Mouse (Mus musculus) MEL (cell line): ENCODE data around the gene Anapc10.

Experiments
- BHLHE40 ChIP-seq: IDR thresholded peaks from 2 replicates; pipeline ENCODE4 v1.6.1; 2012; ENCODE audit warnings: low read depth, mild to moderate bottlenecking, inconsistent platforms, low read length, improper control_type of control experiment, borderline replicate concordance
- CHD1 ChIP-seq: IDR thresholded peaks from 2 replicates; pipeline ENCODE4 v1.6.1; 2012; ENCODE audit warnings: low read depth, mild to moderate bottlenecking, inconsistent platforms, low read length, improper control_type of control experiment
- CTCF ChIP-seq, 3 experiments: IDR thresholded peaks in 2 of 3; conservative IDR thresholded peaks in 1 of 3; 2 replicates each; pipeline ENCODE4 v1.5.1; 2011 to 2012; ENCODE audit warnings: low read length in 3 of 3, low read depth in 2 of 3, mild to moderate bottlenecking in 2 of 3, improper control_type of control experiment in 1 of 3, inconsistent platforms in 1 of 3, mixed read lengths in 1 of 3, moderate library complexity in 1 of 3; ENCODE audit not compliant: control insufficient read depth in 1 of 3, insufficient read depth in 1 of 3, poor library complexity in 1 of 3, severe bottlenecking in 1 of 3
- E2F4 ChIP-seq: IDR thresholded peaks from 2 replicates; pipeline ENCODE4 v1.6.1; 2011; ENCODE audit warnings: low read depth, low read length, improper control_type of control experiment, borderline replicate concordance
- EP300 ChIP-seq, 2 experiments: IDR thresholded peaks; 2 replicates each; pipeline ENCODE4 v1.6.1; 2011; ENCODE audit warnings: improper control_type of control experiment in 2 of 2, low read length in 2 of 2, low read depth in 1 of 2, mild to moderate bottlenecking in 1 of 2
- ETS1 ChIP-seq: IDR thresholded peaks from 2 replicates; pipeline ENCODE4 v1.6.1; 2012; ENCODE audit warnings: low read depth, mild to moderate bottlenecking, inconsistent platforms, low read length, improper control_type of control experiment, moderate library complexity
- GATA1 ChIP-seq: IDR thresholded peaks from 2 replicates; pipeline ENCODE4 v1.6.1; 2011; ENCODE audit warnings: low read depth, low read length, improper control_type of control experiment
- MAX ChIP-seq: IDR thresholded peaks from 2 replicates; pipeline ENCODE4 v1.6.1; 2011; ENCODE audit warnings: low read length, improper control_type of control experiment
- MXI1 ChIP-seq: IDR thresholded peaks from 2 replicates; pipeline ENCODE4 v1.6.1; 2011; ENCODE audit warnings: mild to moderate bottlenecking, low read depth, low read length, improper control_type of control experiment

- TF ChIP-seq CTCF (IDR thresholded peaks at IDR 0.05 in 2 of 3, conservative IDR thresholded peaks at IDR 0.05 in 1 of 3; ENCODE audit: control insufficient read depth in 1 of 3, insufficient read depth in 1 of 3, low read depth in 2 of 3, low read length in 3 of 3, poor library complexity in 1 of 3, severe bottlenecking in 1 of 3) (no peak), E2F4 (no peak), MXI1 (no peak), MAX (no peak), BHLHE40 (no peak), GATA1 (no peak), ETS1 (no peak), EP300 (IDR thresholded peaks at IDR 0.05; ENCODE audit: low read depth in 1 of 2, low read length in 2 of 2) (no peak), CHD1 (no peak)
Observed at GRCm38 (mm10) chr8:79806971-79807370, 95.4 kb downstream of the Anapc10 start.
